11 mouse cellular contexts compared by ENCODE assay signal in genomic region chr9:120409663-120410181, GRCm38 (mm10).
DNase-seq lines count a peak whose midpoint lies in the region; ATAC-seq lines count a peak whose summit lies in the region.
"Had no signal": no experiment of that assay in that cellular context is flagged by ENCODE, and none has a peak within 500 bp of the region (broad histone marks: within the 10 kb centered on the region; RNA-seq: fewer than 3 reads in every experiment).

No protein-coding gene starts in this region.

- 0 out of 2 replicates have a peak, but pooled peaks cover 4% of the 10 kb centered on the region for H3K4me1 ChIP-seq in neural tube, embryonic 15.5 days
- H3K4me1 ChIP-seq: liver, embryonic 15.5 days had no signal

- peak; percentile 10 to 43 for DNase-seq in adrenal gland, adult (ENCODE audit: inconsistent age in 2 of 2, low spot score in 1 of 2)
- DNase-seq in adrenal gland, postnatal 36 days, result no peak
- no peak for DNase-seq in neural tube, embryonic 10.5 days (ENCODE audit: extremely low spot score, low spot score)
- DNase-seq in left cerebral cortex, postnatal 14 days (ENCODE audit: low spot score in 2 of 2), result peak; percentile 39 to 57
- peak; percentile 50 for DNase-seq in retina, embryonic 14.5 days (ENCODE audit: low spot score)
- no peak for DNase-seq in natural killer cell, adult 2 months (ENCODE audit: low spot score in 2 of 2)
- DNase-seq in ovary, adult 18-20 months (ENCODE audit: low spot score), result no peak

- 0 out of 2 replicates have a peak overlapping the region, but pooled peaks have one; percentile 2 for H3K27ac ChIP-seq in neural tube, embryonic 15.5 days (replicated peaks)
- H3K27ac ChIP-seq: liver, embryonic 15.5 days; macrophage had no signal

- no peaks in the 10 kb centered on the region for H3K36me3 ChIP-seq in neural tube, embryonic 15.5 days
- H3K36me3 ChIP-seq: liver, embryonic 15.5 days had no signal

- H3K27me3 ChIP-seq in neural tube, embryonic 15.5 days (replicated peaks), result no peaks in the 10 kb centered on the region

- no peak overlapping the region for H3K9ac ChIP-seq in neural tube, embryonic 15.5 days (replicated peaks)
- H3K9ac ChIP-seq: forebrain, postnatal 0 days; liver, embryonic 15.5 days had no signal

- no peak overlapping the region for H3K4me2 ChIP-seq in neural tube, embryonic 15.5 days
- H3K4me2 ChIP-seq: liver, embryonic 15.5 days had no signal

- intact Hi-C loops in left cerebral cortex, postnatal 14 days (cut with DNase I), result no loop called here

- no peaks in the 10 kb centered on the region for H3K9me3 ChIP-seq in neural tube, embryonic 15.5 days (replicated peaks)
- H3K9me3 ChIP-seq: liver, embryonic 15.5 days had no signal

- no peak overlapping the region for H3K4me3 ChIP-seq in neural tube, embryonic 15.5 days (replicated peaks)
- H3K4me3 ChIP-seq: liver, embryonic 15.5 days had no signal

- 72% methylated on average over 17 of the region's 17 CpGs for WGBS in neural tube, embryonic 15.5 days

- ATAC-seq in neural tube, embryonic 15.5 days (ENCODE audit: low FRiP score), result no peak
- ATAC-seq: forebrain, postnatal 0 days had no signal

Comparison
In these comparisons a context has a peak if more than half of its experiments do, and no peak if none do; other contexts are left out.
1. DNase-seq: peak in adrenal gland, adult (2 of 2), left cerebral cortex, postnatal 14 days (2 of 2) and retina, embryonic 14.5 days (single experiment); none in adrenal gland, postnatal 36 days (0 of 2), neural tube, embryonic 10.5 days (single experiment), natural killer cell, adult 2 months (0 of 2) and ovary, adult 18-20 months (single experiment).